Mouse (Mus musculus) intestine, postnatal 0 days (tissue): ENCODE measurements around the gene Inca1. TPM values are rescaled to one million over a fixed set of nuclear protein-coding genes. Genes with fewer than 3 reads are reported as not detected.

Experiments used
- ATAC-seq: fragments of 200-750 bp; cut with Nextera tagmentation; 2 replicates; pipeline ENCODE4 v1.8.0; 2017; ENCODE audit warnings: mild to moderate bottlenecking, moderate TSS enrichment, moderate library complexity
- H3K27ac ChIP-seq: fragments of 300-500 bp; sonication (generic); 2 replicates; pipeline ENCODE4 v1.5.1; 2014; ENCODE audit warnings: mild to moderate bottlenecking, low read depth, low read length, moderate library complexity
- H3K27me3 ChIP-seq: fragments of 300-500 bp; sonication (generic); replicated peaks from 2 replicates; pipeline ENCODE4 v1.6.1; 2014; ENCODE audit warnings: low read length, mixed read lengths; ENCODE audit not compliant: control insufficient read depth, insufficient read depth
- H3K36me3 ChIP-seq: fragments of 300-500 bp; sonication (generic); 2 replicates; pipeline ENCODE4 v1.6.1; 2014; ENCODE audit warnings: mild to moderate bottlenecking, moderate library complexity; ENCODE audit not compliant: control insufficient read depth, insufficient read depth
- H3K4me1 ChIP-seq: fragments of 300-500 bp; sonication (generic); replicated peaks from 2 replicates; pipeline ENCODE4 v1.6.1; 2014; ENCODE audit warnings: antibody characterized with exemption, low read length, mixed read lengths; ENCODE audit not compliant: control insufficient read depth, insufficient read depth
- H3K4me2 ChIP-seq: fragments of 300-500 bp; sonication (generic); replicated peaks from 2 replicates; pipeline ENCODE4 v1.6.1; 2014; ENCODE audit warnings: low read depth, mild to moderate bottlenecking, moderate library complexity
- H3K4me3 ChIP-seq: fragments of 300-500 bp; sonication (generic); 2 replicates; pipeline ENCODE4 v1.5.1; 2014; ENCODE audit warnings: low read depth, low read length
- H3K9ac ChIP-seq: fragments of 300-500 bp; sonication (generic); 2 replicates; pipeline ENCODE4 v1.6.1; 2014; ENCODE audit warnings: mild to moderate bottlenecking, low read depth, low read length
- H3K9me3 ChIP-seq: fragments of 300-500 bp; sonication (generic); 2 replicates; pipeline ENCODE4 v1.6.1; 2016; ENCODE audit warnings: mixed run types; ENCODE audit not compliant: control insufficient read depth
- CTCF ChIP-seq: sonication (generic); IDR thresholded peaks from 2 replicates; pipeline ENCODE4 v1.5.1; 2016; ENCODE audit warnings: low read depth, mild to moderate bottlenecking, control low read depth, antibody characterized with exemption, moderate library complexity
- WGBS: fragments of 180-500 bp; shearing (Covaris S2); extraction: QIAGEN DNeasy Blood & Tissue Kit; methylation state at CpG from one replicate; pipeline ENCODE4 v1.1.7; 2014; 5-methylcytosine and 5-hydroxymethylcytosine counted together
- microRNA-seq: library from miRNA; unstranded; fragments of <30 nt; microRNA quantifications from one replicate; pipeline ENCODE4, GENCODE M21; 2016
- polyA plus RNA-seq: library from polyadenylated mRNA; unstranded; fragments of >200 nt; fragmentation: Nextera tagmentation; extraction: Ambion mirVana; gene quantifications from 2 replicates; pipeline ENCODE4 v1.2.1, GENCODE M21; 2015

Inca1 gene
- polyA plus RNA-seq, 1 experiment from 2014 or later, result 2.8 TPM

DNA sequence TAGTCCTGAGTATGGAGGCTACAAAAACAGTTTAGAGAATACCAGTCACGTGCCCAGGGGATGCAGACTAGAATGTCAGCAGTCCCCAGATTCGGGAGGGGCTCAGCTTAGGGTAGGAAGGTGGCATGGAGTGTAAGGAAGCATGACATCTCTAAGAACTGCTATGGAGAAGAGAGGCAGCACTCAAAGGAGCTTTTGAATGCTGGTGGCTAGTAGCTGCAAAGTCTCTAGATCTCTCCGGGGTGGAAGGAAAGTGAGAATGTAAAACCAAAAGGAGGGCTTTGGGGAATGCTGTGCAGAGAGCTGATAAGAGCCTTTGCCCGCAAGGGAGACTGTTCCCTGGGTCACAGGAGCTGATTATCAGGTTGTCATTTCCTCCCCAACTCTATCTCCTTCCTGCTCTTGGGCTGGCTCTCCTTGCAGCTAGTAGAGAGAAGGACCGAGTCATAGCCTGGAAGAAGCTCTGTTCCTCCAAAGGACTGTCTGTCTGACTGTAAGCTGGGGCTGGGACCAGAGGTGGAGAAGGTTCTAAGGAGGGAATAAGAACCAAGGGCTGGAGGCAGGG, 61.2 kb downstream of the Inca1 start, which contains the start of gene Gp1ba:
Gene Gp1ba (plus strand): TSS at position 409 of the 565 bp plus-strand sequence.
- Histone ChIP-seq H3K27me3 (no peaks in the 10 kb centered on the region), H3K4me2 (no peak within 1 kb of the TSS), H3K9me3 (no peaks in the 10 kb centered on the region), H3K9ac (no peak within 1 kb of the TSS), H3K4me1 (no peaks in the 10 kb centered on the region), H3K4me3 (no peak within 1 kb of the TSS), H3K27ac (no peak within 1 kb of the TSS), H3K36me3 (peaks cover 1% of the 10 kb centered on the region; the same call in 1 of the 2 replicates)
- ATAC-seq, result no peak
- TF ChIP-seq CTCF, result no peak
- 24% methylated on average over 5 of the region's 5 CpGs for WGBS

Small RNA genes lying within 50 kb of the gene (microRNA-seq; reads per million reads assigned to microRNA genes)
- not detected for gene Mir6925

Other genes with a start within 250 kb of the Inca1 start
- 30.1 and 30.7 TPM in 2 replicates for gene Med11, start 248.2 kb downstream of the Inca1 start, polyA plus RNA-seq
- 1.4 and 1.5 TPM in 2 replicates for gene Zmynd15, start 240.7 kb downstream of the Inca1 start, polyA plus RNA-seq
- gene Cxcl16, start 240.2 kb downstream of the Inca1 start, polyA plus RNA-seq, result 33.8 and 39.3 TPM in 2 replicates
- gene Tm4sf5, start 194.9 kb downstream of the Inca1 start, polyA plus RNA-seq, result 398 and 402 TPM in 2 replicates
- 0.25 and 0.31 TPM in 2 replicates for gene Vmo1, start 185.5 kb downstream of the Inca1 start, polyA plus RNA-seq
- gene Gltpd2, start 181.0 kb downstream of the Inca1 start, polyA plus RNA-seq, result 0.30 and 0.82 TPM in 2 replicates
- gene Psmb6, start 174.8 kb downstream of the Inca1 start, polyA plus RNA-seq, result 462 and 489 TPM in 2 replicates
- gene Gm40193, start 167.2 kb downstream of the Inca1 start, polyA plus RNA-seq, result not detected in 2 replicates
- 5.9 and 6.3 TPM in 2 replicates for gene Pld2, start 160.1 kb downstream of the Inca1 start, polyA plus RNA-seq
- gene Mink1, start 137.3 kb downstream of the Inca1 start, polyA plus RNA-seq, result 5.8 and 6.1 TPM in 2 replicates
- not detected in 2 replicates for gene 4930544D05Rik, start 84.3 kb downstream of the Inca1 start, polyA plus RNA-seq
- 0.12 TPM in 1 of 2 replicates, not detected in the other for gene Chrne, start 80.9 kb downstream of the Inca1 start, polyA plus RNA-seq
- 0.07 and 0.10 TPM in 2 replicates for gene Gp1ba, start 61.0 kb downstream of the Inca1 start, polyA plus RNA-seq
- 107 TPM in 2 replicates for gene Rnf167, start 52.9 kb downstream of the Inca1 start, polyA plus RNA-seq
- 192 and 210 TPM in 2 replicates for gene Slc25a11, start 52.7 kb downstream of the Inca1 start, polyA plus RNA-seq
- 1,830 and 1,961 TPM in 2 replicates for gene Pfn1, start 45.5 kb downstream of the Inca1 start, polyA plus RNA-seq
- 4.9 and 5.9 TPM in 2 replicates for gene Eno3, start 43.0 kb downstream of the Inca1 start, polyA plus RNA-seq
- 61.3 and 66.2 TPM in 2 replicates for gene Spag7, start 30.7 kb downstream of the Inca1 start, polyA plus RNA-seq
- 11.7 and 12.3 TPM in 2 replicates for gene Camta2, start 12.1 kb downstream of the Inca1 start, polyA plus RNA-seq
- gene Kif1c, start 393 bp upstream of the Inca1 start, polyA plus RNA-seq, result 4.4 and 5.4 TPM in 2 replicates
- gene Zfp3, start 64.1 kb upstream of the Inca1 start, polyA plus RNA-seq, result 4.4 and 5.0 TPM in 2 replicates
- gene Scimp, start 112.4 kb upstream of the Inca1 start, polyA plus RNA-seq, result 1.9 and 2.0 TPM in 2 replicates
- gene Rabep1, start 144.6 kb upstream of the Inca1 start, polyA plus RNA-seq, result 90.9 and 104 TPM in 2 replicates